Mouse (Mus musculus): ENCODE results near the gene Itpr1.

DNA sequence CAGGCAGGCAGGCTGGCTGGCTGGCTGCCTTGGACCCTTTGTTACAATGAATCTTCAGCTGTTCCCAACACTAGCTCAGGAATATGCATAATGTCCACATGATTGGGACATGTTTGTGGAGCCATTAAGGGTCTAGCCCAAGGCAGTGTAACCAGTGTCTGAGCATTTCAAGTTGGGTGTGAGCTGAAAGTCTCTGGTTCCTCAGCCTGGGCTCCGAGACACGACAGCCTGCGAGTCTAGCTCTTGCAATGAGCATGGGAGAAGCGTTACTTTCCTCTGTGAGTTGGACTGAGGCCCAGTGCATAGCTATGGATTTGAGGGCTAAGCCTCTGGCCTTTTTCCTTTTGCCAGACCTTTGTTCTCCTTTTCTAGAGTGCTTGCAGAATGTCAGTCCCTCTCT, 35.6 kb downstream of the Itpr1 start:
- TF ChIP-seq CTCF (IDR thresholded peaks at IDR 0.05; ENCODE audit: low read depth): no peak
- no peak for TF ChIP-seq EP300 (optimal IDR thresholded peaks at IDR 0.05)
